Comparison of ENCODE assay signal across 8 mouse cellular contexts in the genomic region with DNA sequence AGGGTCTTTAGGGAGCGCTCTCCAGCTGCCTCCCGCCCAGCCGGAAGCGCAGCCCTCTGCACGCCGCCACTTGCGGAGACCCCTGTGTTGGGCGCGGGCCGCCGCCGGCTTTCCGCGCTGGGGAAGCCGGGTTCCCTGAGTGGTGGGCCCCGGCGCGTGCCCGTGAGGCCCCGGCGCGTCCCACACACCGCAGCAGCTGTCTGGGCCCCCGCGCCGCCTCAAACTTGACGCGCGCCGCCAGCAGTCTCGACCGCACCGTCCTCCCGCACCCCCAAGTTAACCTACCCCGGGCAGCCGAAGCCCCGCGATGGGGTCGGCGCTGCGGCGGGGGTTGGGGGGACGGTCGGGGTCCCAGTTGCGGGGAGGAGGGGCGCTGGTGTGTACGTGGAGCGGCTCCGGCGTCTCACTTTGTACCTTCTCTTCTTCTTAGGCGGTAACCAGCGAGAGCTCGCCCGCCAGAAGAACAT. TPM values are rescaled to one million over a fixed set of nuclear protein-coding genes. Genes with fewer than 3 reads are reported as not detected.
A peak's percentile ranks its signal among the peaks of the same experiment; 100 is the strongest.
DNase-seq lines count a peak whose midpoint lies in the region; ATAC-seq and TF ChIP-seq lines count a peak whose summit lies in the region.

No protein-coding gene starts in this region.

- no peak for TF ChIP-seq RAD21 in CH12.LX (IDR thresholded peaks at IDR 0.05; ENCODE audit: low read depth, low read length)

- TF ChIP-seq POLR2A in CH12.LX (IDR thresholded peaks at IDR 0.05; ENCODE audit: low read depth, low read length) = no peak

- H3K9me3 ChIP-seq in CH12.LX (replicated peaks; ENCODE audit: low read length) = no peaks in the 10 kb centered on the region
- H3K9me3 ChIP-seq in embryonic facial prominence, embryonic 15.5 days (replicated peaks) = no peaks in the 10 kb centered on the region
- H3K9me3 ChIP-seq in limb, embryonic 10.5 days (replicated peaks) = no peaks in the 10 kb centered on the region
- no peaks in the 10 kb centered on the region for H3K9me3 ChIP-seq in midbrain, embryonic 16.5 days (replicated peaks; ENCODE audit: control insufficient read depth, low read length, poor library complexity, severe bottlenecking)

- H3K4me2 ChIP-seq in CH12.LX (ENCODE audit: insufficient read depth, low read depth, poor library complexity, severe bottlenecking) = peak overlapping the region; percentile 87
- H3K4me2 ChIP-seq in embryonic facial prominence, embryonic 15.5 days (replicated peaks) = peak overlapping the region; percentile 82
- peak overlapping the region; percentile 97 for H3K4me2 ChIP-seq in midbrain, embryonic 16.5 days (ENCODE audit: low read length)

- H3K79me2 ChIP-seq in CH12.LX (replicated peaks; ENCODE audit: control insufficient read depth, extremely low read depth, insufficient read depth, poor library complexity, severe bottlenecking) = peaks cover 7% of the 10 kb centered on the region

- TF ChIP-seq EP300 in CH12.LX (IDR thresholded peaks at IDR 0.05; ENCODE audit: low read length) = no peak

- TF ChIP-seq CTCF in CH12.LX (conservative IDR thresholded peaks at IDR 0.05 in 1 of 2, IDR thresholded peaks at IDR 0.05 in 1 of 2; ENCODE audit: low read depth in 2 of 2, low read length in 2 of 2) = no peak

- WGBS in embryonic facial prominence, embryonic 15.5 days = under 1% methylated on average over 51 of the region's 54 CpGs
- under 1% methylated on average over 53 of the region's 54 CpGs for WGBS in limb, embryonic 10.5 days
- 0% methylated on average over 53 of the region's 54 CpGs for WGBS in midbrain, embryonic 16.5 days

- H3K27me3 ChIP-seq in CH12.LX (replicated peaks) = peaks cover 30% of the 10 kb centered on the region
- H3K27me3 ChIP-seq in embryonic facial prominence, embryonic 15.5 days = no peaks in the 10 kb centered on the region
- no peaks in the 10 kb centered on the region for H3K27me3 ChIP-seq in limb, embryonic 10.5 days (ENCODE audit: low read depth, poor library complexity, severe bottlenecking)
- H3K27me3 ChIP-seq in midbrain, embryonic 16.5 days (ENCODE audit: control insufficient read depth, insufficient read depth, low read depth, low read length) = no peaks in the 10 kb centered on the region

- peak overlapping the region; percentile 11; the same call in 1 of the 2 replicates for H3K27ac ChIP-seq in CH12.LX (ENCODE audit: insufficient read depth, low read depth)
- peak overlapping the region; percentile 98 for H3K27ac ChIP-seq in embryonic facial prominence, embryonic 15.5 days (replicated peaks)
- peak overlapping the region; percentile 95 for H3K27ac ChIP-seq in limb, embryonic 10.5 days
- H3K27ac ChIP-seq in midbrain, embryonic 16.5 days (ENCODE audit: low read length) = peak overlapping the region; percentile 93

- H3K4me1 ChIP-seq in CH12.LX (ENCODE audit: control insufficient read depth in 1 of 2, insufficient read depth in 2 of 2) = peaks cover 5 to 28% of the 10 kb centered on the region in 2 experiments
- H3K4me1 ChIP-seq in embryonic facial prominence, embryonic 15.5 days = peaks cover 33% of the 10 kb centered on the region
- peaks cover 26% of the 10 kb centered on the region for H3K4me1 ChIP-seq in limb, embryonic 10.5 days
- H3K4me1 ChIP-seq in midbrain, embryonic 16.5 days (ENCODE audit: control insufficient read depth, insufficient read depth, low read length) = peaks cover 22% of the 10 kb centered on the region

- H3K36me3 ChIP-seq in CH12.LX (replicated peaks in 1 of 2; ENCODE audit: control insufficient read depth in 1 of 2, insufficient read depth in 1 of 2, low read length in 1 of 2) = peaks cover 7 to 34% of the 10 kb centered on the region in 2 experiments
- H3K36me3 ChIP-seq in embryonic facial prominence, embryonic 15.5 days = peaks cover 29% of the 10 kb centered on the region
- peaks cover 43% of the 10 kb centered on the region for H3K36me3 ChIP-seq in limb, embryonic 10.5 days
- no peaks in the 10 kb centered on the region for H3K36me3 ChIP-seq in midbrain, embryonic 16.5 days (ENCODE audit: control insufficient read depth, insufficient read depth, low read length)

- in situ Hi-C loops in CH12.LX (cut with MboI; ENCODE audit: low pct_ligation_motif_present, low pct_unique_long_range_greater_than_20kb, low sequenced_read_pairs) = no loop called here

- H3K4me3 ChIP-seq in CH12.LX (replicated peaks in 1 of 3; ENCODE audit: low read depth in 2 of 3, low read length in 2 of 3, poor library complexity in 1 of 3) = peak overlapping the region; percentile 69 to 91 (median 88)
- peak overlapping the region; percentile 99 for H3K4me3 ChIP-seq in embryonic facial prominence, embryonic 15.5 days (replicated peaks)
- peak overlapping the region; percentile 100 for H3K4me3 ChIP-seq in limb, embryonic 10.5 days
- peak overlapping the region; percentile 95 for H3K4me3 ChIP-seq in midbrain, embryonic 16.5 days (ENCODE audit: low read depth, low read length)

- DNase-seq in gastrocnemius, postnatal 10 days = peak; percentile 56
- no peak for DNase-seq in gastrocnemius, adult 8-10 months (ENCODE audit: low spot score in 2 of 2)
- DNase-seq in CH12.LX (ENCODE audit: extremely low read depth) = no peak
- DNase-seq in limb, embryonic 10.5 days (ENCODE audit: low spot score) = no peak
- DNase-seq in urinary bladder, adult 18-20 months (ENCODE audit: low spot score in 2 of 2) = no peak
- DNase-seq in cerebellum, adult 11-12 months = no peak

- dilution Hi-C loops in CH12.LX (cut with MboI; ENCODE audit: extremely low pct_ligation_motif_present, extremely low pct_unique_long_range_greater_than_20kb, low sequenced_read_pairs) = no loop called here

- H3K9ac ChIP-seq in CH12.LX (ENCODE audit: insufficient read depth, low read depth) = peak overlapping the region; percentile 78
- H3K9ac ChIP-seq in embryonic facial prominence, embryonic 15.5 days = peak overlapping the region; percentile 99
- H3K9ac ChIP-seq in midbrain, embryonic 16.5 days (ENCODE audit: low read depth, low read length) = peak overlapping the region; percentile 89

- peak; percentile 48 for ATAC-seq in embryonic facial prominence, embryonic 15.5 days (ENCODE audit: insufficient number of reproducible peaks, low FRiP score, low TSS enrichment, low read depth)
- ATAC-seq in midbrain, embryonic 16.5 days = peak; percentile 83

TF ChIP-seq in CH12.LX, 34 proteins besides CTCF, POLR2A, EP300 and RAD21:
- TF ChIP-seq ELF1 (IDR thresholded peaks at IDR 0.05; ENCODE audit: low read depth, low read length) = 0 out of 2 replicates have a peak, but pooled peaks have one; percentile 35
- no peak for TF ChIP-seq TBP (conservative IDR thresholded peaks at IDR 0.05; ENCODE audit: low read depth, low read length)
TF ChIP-seq in CH12.LX: peak in this region for 1.

RNA-seq across cellular contexts. Expression of a gene that starts 0.6 kb away (rescaled TPM):
- total RNA-seq in gastrocnemius, postnatal 10 days (2021) = 100 to 1,000 TPM; 375 to 398 TPM
- 100 to 1,000 TPM; 236 to 312 (median 279) TPM for total RNA-seq in gastrocnemius, adult 8-10 months (2022)
- 164 and 189 TPM in 2 replicates for total RNA-seq in CH12.LX (2012; rRNA removed)
- 116 TPM in 2 replicates for total RNA-seq in CH12.LX (2014; rRNA removed)
- polyA plus RNA-seq in CH12.LX (2012; ENCODE audit: insufficient read length, low read depth) = 222 and 255 TPM in 2 replicates
- polyA plus RNA-seq in embryonic facial prominence, embryonic 15.5 days (2015; fragmentation: Nextera tagmentation; extraction: Ambion mirVana) = 510 and 538 TPM in 2 replicates
- 472 and 490 TPM in 2 replicates for polyA plus RNA-seq in limb, embryonic 10.5 days (2016; fragmentation: Nextera tagmentation; extraction: Ambion mirVana)
- 247 and 265 TPM in 2 replicates for polyA plus RNA-seq in midbrain, embryonic 16.5 days (2015; fragmentation: Nextera tagmentation; extraction: Ambion mirVana)

RNA-seq across cellular contexts. Expression of a gene that starts 3.5 kb away (rescaled TPM):
- 10 to 100 TPM; 23.1 to 30.5 TPM for total RNA-seq in gastrocnemius, postnatal 10 days (2021)
- total RNA-seq in gastrocnemius, adult 8-10 months (2022) = 10 to 100 TPM; 11.3 to 27.6 (median 16.6) TPM
- total RNA-seq in CH12.LX (2012; rRNA removed) (15.4 and 23.2 TPM in 2 replicates), CH12.LX (2014; rRNA removed) (11.7 and 13.3 TPM in 2 replicates)
- 119 and 174 TPM in 2 replicates for polyA plus RNA-seq in CH12.LX (2012; ENCODE audit: insufficient read length, low read depth)
- polyA plus RNA-seq in embryonic facial prominence, embryonic 15.5 days (2015; fragmentation: Nextera tagmentation; extraction: Ambion mirVana) = 101 and 108 TPM in 2 replicates
- polyA plus RNA-seq in limb, embryonic 10.5 days (2016; fragmentation: Nextera tagmentation; extraction: Ambion mirVana) = 172 and 201 TPM in 2 replicates
- 103 and 110 TPM in 2 replicates for polyA plus RNA-seq in midbrain, embryonic 16.5 days (2015; fragmentation: Nextera tagmentation; extraction: Ambion mirVana)

RNA-seq across cellular contexts. Expression of a gene that starts 5.5 kb away (rescaled TPM):
- total RNA-seq in gastrocnemius, postnatal 10 days (2021) = not detected
- total RNA-seq in gastrocnemius, adult 8-10 months (2022) = not detected
- total RNA-seq in CH12.LX (2012; rRNA removed) = 0.38 and 1.4 TPM in 2 replicates
- total RNA-seq in CH12.LX (2014; rRNA removed) = 2.1 and 2.3 TPM in 2 replicates
- 1.0 and 1.5 TPM in 2 replicates for polyA plus RNA-seq in CH12.LX (2012; ENCODE audit: insufficient read length, low read depth)
- polyA plus RNA-seq in embryonic facial prominence, embryonic 15.5 days (2015; fragmentation: Nextera tagmentation; extraction: Ambion mirVana) = 28.9 and 37.4 TPM in 2 replicates
- 6.4 and 8.1 TPM in 2 replicates for polyA plus RNA-seq in limb, embryonic 10.5 days (2016; fragmentation: Nextera tagmentation; extraction: Ambion mirVana)
- polyA plus RNA-seq in midbrain, embryonic 16.5 days (2015; fragmentation: Nextera tagmentation; extraction: Ambion mirVana) = 2.9 and 3.5 TPM in 2 replicates

RNA-seq across cellular contexts. Expression of a gene that starts 7.0 kb away (rescaled TPM):
- under 1 TPM in 1 of 2 experiments, not detected in 1; 0.21 TPM for total RNA-seq in gastrocnemius, postnatal 10 days (2021)
- not detected for total RNA-seq in gastrocnemius, adult 8-10 months (2022)
- total RNA-seq in CH12.LX (2012; rRNA removed) (0.89 and 1.0 TPM in 2 replicates), CH12.LX (2014; rRNA removed) (0.17 TPM in 1 of 2 replicates, not detected in the other)
- polyA plus RNA-seq in CH12.LX (2012; ENCODE audit: insufficient read length, low read depth) = 0.29 and 1.2 TPM in 2 replicates
- 0.53 and 0.61 TPM in 2 replicates for polyA plus RNA-seq in embryonic facial prominence, embryonic 15.5 days (2015; fragmentation: Nextera tagmentation; extraction: Ambion mirVana)
- polyA plus RNA-seq in limb, embryonic 10.5 days (2016; fragmentation: Nextera tagmentation; extraction: Ambion mirVana) = 0.10 TPM in 1 of 2 replicates, not detected in the other
- 1.6 and 1.7 TPM in 2 replicates for polyA plus RNA-seq in midbrain, embryonic 16.5 days (2015; fragmentation: Nextera tagmentation; extraction: Ambion mirVana)

RNA-seq across cellular contexts. Expression of a gene that starts 24.3 kb away (rescaled TPM):
- total RNA-seq in gastrocnemius, postnatal 10 days (2021) = 10 to 100 TPM; 23.3 to 24.8 TPM
- 10 to 100 TPM; 18.7 to 27.0 (median 23.0) TPM for total RNA-seq in gastrocnemius, adult 8-10 months (2022)
- total RNA-seq in CH12.LX (2012; rRNA removed) (15.6 and 17.3 TPM in 2 replicates), CH12.LX (2014; rRNA removed) (24.3 TPM in 2 replicates)
- polyA plus RNA-seq in CH12.LX (2012; ENCODE audit: insufficient read length, low read depth) = 29.7 and 33.2 TPM in 2 replicates
- 61.9 and 63.0 TPM in 2 replicates for polyA plus RNA-seq in embryonic facial prominence, embryonic 15.5 days (2015; fragmentation: Nextera tagmentation; extraction: Ambion mirVana)
- polyA plus RNA-seq in limb, embryonic 10.5 days (2016; fragmentation: Nextera tagmentation; extraction: Ambion mirVana) = 44.5 and 54.5 TPM in 2 replicates
- polyA plus RNA-seq in midbrain, embryonic 16.5 days (2015; fragmentation: Nextera tagmentation; extraction: Ambion mirVana) = 75.4 and 80.1 TPM in 2 replicates

Comparison
In these comparisons a context has a peak if more than half of its experiments do, and no peak if none do; other contexts are left out.
1. H3K27ac ChIP-seq: peak in every context shown above with its lines; median percentile 98 in embryonic facial prominence, embryonic 15.5 days; 95 in limb, embryonic 10.5 days; 93 in midbrain, embryonic 16.5 days; 11 in CH12.LX.